Mouse (Mus musculus) left cerebral cortex, postnatal 10 days (tissue): ENCODE measurements around the gene Senp7. TPM values are rescaled to one million over a fixed set of nuclear protein-coding genes. Genes with fewer than 3 reads are reported as not detected.
A peak's percentile ranks its signal among the peaks of the same experiment; 100 is the strongest.
"Not testable (repeated sequence)": the region's sequence is repeated elsewhere in the genome, so short reads cannot be mapped to it uniquely, and the experiment has no call there.

ENCODE experiments used
- DNase-seq, 2 experiments: peaks; one replicate each; pipeline ENCODE4 v3.0.0; 2021 to 2022; ENCODE audit warnings: low spot score in 2 of 2, mixed read lengths in 1 of 2; ENCODE audit errors: extremely low spot score in 1 of 2
- intact Hi-C: fragments of 180-260 bp; cut with DNase I; formaldehyde crosslinking; loops from one replicate; pipeline ENCODE4 v1.15.1; 2025
- total RNA-seq, 2 experiments: library from RNA; stranded (reverse); gene quantifications; 2 replicates each; pipeline ENCODE4 v1.2.3; 2021

Gene Senp7
- total RNA-seq, 2 experiments from 2014 or later = 42.7 to 46.2 TPM

DNA sequence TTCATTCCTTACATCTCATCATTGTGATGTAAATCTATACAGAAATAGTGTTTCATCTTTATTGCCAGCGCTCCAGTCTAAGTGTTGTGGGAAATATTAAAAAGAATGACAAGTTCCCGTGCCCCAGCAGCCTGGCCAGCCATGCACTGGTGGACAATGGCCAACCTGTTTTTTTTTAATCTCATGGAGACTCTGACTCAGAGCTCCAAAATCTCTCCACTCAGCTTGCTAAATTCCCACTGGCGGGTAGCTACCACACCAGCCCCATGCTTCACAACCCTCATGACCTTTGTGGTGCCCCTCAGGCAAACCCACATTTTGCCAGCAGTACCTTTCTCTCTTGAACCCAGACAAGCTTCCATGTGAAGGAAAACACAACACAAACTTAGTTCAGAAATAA is 67.6 kb downstream of the Senp7 start:
- DNase-seq = no peak
- intact Hi-C loops = no loop called here

DNA sequence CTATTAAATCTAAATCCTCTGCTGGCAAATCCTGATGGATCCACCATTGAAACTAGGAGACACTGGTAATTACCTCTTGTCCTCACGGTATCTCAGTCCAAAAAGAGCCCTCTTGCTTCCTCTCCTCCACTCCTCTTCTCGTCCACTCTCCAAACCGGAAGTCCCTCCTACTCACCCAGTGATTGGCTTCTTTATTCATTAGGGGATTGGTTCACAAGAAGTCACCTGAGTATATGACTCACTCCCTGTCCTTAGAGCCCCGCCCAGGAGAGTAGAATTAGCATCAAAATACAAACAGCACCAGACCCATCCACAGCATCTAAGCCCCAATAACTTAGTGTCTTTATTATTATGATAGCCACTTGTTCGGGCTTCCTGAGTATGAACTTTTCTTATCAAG is 68.0 kb downstream of the Senp7 start:
- no peak for DNase-seq
- intact Hi-C loops = no loop called here

DNA sequence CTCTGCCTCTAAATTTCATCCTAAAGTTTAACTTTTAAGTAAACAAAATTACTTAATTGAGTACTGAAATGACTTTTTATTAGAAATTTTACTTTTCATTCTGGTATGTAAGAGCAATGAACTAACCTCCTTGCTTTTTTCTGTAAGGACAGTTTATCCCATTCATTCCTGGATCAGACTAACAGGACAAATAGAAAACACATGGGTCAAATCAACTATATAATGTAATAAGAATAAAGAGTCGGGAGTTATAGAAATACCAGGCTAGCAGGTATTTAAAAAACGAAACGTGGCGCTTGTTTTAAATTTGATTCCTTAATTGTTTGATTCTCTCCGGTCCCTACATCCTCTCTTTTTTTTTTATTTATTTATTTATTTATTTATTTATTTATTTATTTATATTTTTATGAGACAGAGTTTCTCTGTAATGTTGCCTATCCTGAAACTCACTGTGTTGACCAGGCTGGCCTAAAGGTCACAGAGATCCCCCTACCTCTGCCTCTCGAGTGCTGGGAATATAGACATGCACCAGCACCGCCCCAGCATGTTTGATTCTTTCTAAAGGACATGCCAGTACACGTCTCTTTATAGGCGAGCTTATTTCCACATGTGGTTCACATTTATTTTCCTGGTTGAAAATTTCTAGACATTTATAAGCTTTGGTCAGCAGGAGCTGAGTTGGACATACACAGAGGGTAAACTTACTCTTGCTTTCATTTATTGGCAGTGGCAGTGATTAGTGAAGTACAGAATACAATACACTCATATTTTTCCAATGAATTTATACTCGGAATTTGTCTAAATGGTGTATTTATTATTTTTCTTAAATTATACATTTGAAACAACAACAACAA is 69.4 kb downstream of the Senp7 start:
- DNase-seq = no peak
- intact Hi-C loops = no loop called here

DNA sequence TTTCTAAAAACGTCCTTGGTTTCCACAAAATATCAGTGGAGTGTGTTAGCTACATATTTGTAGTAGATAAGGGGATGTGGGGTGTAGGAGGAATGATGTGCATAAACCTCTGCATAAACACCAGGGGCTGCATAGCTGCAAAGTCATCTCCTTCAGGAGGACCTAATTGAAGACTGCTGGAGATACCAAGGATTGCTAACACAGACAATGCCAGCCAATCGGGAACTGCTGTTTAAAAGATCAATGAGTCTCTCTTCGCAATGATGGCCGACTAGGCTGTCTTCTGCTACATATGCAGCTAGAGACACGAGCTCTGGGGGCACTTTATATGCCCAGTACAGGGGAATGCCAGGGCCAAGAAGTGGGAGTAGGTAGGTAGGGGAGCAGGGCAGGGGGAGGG is 74.4 kb downstream of the Senp7 start:
- intact Hi-C loops = no loop called here
- no peak for DNase-seq

DNA sequence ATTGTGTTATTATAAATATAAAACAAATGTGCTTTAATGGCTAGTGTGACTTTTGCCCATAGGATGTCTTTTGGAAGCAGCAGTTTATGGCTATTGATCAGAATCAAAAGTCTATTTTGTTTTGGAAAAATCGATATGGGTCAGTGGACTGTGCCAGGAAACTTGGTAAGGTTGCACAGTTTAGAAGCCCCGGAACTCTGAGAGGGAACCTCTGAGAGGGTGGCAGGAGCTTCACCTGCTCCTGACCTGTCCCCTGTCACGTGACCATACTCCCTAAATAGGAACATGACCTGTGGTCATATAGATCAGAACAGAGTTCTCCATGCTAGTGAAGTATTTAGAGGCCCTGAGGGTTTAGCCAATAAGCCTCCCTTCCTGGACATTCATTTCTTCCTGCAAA is 75.9 kb downstream of the Senp7 start:
- intact Hi-C loops = no loop called here
- DNase-seq = no peak

DNA sequence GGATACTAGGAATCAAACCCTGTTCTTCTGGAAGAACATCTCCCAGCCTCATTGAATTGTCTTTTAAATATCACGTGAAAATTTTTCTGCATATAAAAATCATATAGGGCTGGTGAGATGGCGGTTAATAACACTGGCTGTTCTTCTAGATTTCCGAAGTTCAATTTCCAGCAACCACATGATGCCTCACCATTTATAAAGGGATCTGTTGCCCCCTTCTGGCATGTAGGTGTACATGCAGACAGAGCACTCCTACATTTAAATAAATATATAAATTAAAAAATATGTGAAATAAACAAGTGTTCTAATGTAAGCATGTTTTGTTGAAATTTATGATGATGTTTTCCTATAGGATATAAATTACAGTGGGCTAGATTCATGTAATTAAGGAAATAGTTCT is 83.5 kb downstream of the Senp7 start:
- DNase-seq = no peak
- intact Hi-C loops = loop anchor here (10.0 kb wide), 1 partner anchor 177 kb away; no protein-coding TSS in a partner anchor

DNA sequence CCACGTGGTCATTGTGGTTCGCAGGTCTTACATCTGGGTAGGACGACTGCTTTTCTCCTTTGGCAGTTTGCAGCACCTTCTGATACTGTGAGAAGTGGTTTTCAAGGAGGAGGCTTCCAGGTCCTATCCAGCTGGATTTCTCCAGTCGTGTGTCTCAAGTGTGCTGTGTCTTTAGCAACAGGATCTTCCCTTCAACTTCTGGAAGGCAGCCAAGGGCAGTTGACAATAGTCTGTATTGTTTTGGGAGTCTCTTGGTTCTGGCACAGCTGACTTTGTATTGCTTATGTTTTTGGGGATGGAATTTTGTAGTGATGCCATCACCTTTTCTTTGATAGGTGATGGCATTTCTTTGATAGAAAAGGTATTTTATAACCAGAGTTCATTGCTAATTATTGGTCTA is 86.0 kb downstream of the Senp7 start:
- DNase-seq = no peak
- intact Hi-C loops = loop anchor here (10.0 kb wide), 1 partner anchor 179 kb away; no protein-coding TSS in a partner anchor

DNA sequence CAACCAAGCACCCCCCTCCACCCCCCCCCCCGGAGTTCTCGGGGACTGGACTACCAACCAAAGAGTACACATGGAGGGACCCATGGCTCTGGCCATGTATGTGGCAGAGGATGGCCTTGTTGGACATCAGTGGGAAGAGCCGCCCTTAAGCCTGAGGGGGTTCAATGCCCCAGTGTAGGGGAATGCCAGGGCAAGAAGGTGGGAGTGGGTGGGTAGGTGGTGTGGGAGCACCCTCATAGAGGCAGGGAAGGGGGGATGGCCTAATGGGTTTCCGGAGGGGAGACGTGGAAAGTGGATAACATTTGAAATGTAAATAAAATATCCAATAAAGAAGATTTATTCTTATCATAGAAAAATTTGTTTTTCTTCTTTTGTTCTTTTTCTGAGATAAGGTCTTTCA is 89.5 kb downstream of the Senp7 start:
- intact Hi-C loops = loop anchor here (10.0 kb wide), 1 partner anchor 183 kb away; no protein-coding TSS in a partner anchor
- DNase-seq = not testable (repeated sequence)

DNA sequence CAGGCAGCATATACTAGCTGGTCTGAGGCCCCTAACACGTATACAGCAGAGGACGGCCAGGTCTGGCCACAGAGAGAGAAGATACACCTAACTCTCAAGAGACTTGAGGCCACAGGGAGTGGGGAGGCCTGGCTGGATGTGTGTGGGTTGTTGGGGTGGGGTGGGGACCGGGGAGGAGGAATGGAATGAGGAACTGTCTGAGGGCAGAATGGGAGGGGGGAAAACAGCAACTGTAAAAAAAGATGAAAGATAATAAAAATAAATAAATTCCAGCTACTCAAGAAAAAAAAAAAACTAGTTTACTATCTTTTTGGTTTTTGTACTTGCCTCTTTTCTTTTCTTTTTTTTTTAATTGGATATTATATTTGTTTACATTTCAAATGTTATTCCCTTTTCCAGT is 91.8 kb downstream of the Senp7 start:
- intact Hi-C loops = loop anchor here (10.0 kb wide), 1 partner anchor 185 kb away; no protein-coding TSS in a partner anchor
- DNase-seq = no peak

DNA sequence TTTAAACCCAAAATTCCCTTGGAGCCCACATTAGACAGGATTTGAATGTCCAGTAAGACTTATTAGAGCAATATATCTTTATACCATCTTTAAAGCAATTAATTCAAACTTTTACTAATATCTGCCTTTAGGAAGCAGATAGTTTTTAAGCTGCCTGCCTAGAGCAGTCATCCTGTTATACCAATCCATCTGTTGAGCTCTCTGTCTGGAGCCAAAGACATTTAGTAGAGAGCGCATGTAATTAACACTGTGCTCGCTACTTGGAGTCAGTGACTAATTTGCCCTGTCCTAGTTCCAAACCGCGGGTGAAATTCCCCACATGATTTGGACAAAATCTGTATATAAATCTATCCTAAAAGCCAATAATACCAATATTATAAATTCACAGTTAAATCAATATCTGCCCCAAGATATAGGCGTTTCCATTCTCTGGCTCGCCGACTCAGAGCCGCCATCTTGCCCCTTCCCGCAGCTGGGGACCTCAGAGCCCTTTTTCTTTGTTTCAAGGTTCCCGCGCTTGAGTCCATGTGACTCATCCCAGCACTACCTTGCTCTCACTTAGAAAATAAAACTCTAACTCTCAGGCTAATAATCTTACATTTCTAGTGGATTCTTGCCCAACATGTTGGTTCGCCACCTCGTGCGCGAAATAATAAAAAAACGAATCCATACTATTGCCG is 96.9 kb downstream of the Senp7 start:
- intact Hi-C loops = no loop called here
- no peak for DNase-seq

DNA sequence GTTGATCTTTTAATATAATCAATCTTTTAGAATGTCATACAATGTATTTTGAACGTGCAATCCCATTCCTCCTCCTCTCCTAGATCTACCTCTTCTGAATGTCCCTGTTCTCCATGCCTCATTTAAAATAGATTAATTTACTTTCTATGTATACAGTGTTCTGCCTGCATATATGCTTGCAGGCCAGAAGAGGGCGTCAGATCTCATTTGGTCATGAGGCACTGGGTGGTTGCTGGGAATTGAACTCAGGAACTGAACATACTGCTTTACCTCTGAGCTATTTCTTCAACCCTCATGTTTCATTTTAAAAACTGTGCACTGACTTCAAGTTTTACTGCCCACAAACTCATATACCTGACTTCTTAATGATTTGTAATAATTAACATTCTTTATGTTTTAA is 99.5 kb downstream of the Senp7 start:
- DNase-seq = no peak
- intact Hi-C loops = no loop called here

DNA sequence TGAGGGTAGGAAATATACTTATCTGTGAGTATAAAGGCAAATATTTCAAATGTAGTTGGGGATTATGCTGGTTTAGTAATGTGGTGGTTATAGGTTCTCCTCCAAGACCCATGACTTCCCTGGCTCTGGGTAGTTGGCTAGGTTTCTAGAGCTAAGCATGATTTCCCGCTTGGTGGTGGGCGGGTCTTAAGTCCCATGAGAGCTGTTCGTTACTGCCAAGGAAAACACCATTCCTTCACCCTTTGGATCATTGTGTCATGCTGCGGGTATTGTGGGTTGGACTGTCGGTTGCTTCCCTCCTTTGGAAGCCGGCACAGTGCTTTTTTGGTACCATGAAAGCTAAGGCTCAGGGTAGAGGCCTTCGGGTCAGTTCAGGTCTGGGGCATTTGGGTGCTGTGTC is 115.3 kb downstream of the Senp7 start:
- no peak for DNase-seq
- intact Hi-C loops = loop anchor here (10.0 kb wide), 1 partner anchor 541 kb away; no protein-coding TSS in a partner anchor

DNA sequence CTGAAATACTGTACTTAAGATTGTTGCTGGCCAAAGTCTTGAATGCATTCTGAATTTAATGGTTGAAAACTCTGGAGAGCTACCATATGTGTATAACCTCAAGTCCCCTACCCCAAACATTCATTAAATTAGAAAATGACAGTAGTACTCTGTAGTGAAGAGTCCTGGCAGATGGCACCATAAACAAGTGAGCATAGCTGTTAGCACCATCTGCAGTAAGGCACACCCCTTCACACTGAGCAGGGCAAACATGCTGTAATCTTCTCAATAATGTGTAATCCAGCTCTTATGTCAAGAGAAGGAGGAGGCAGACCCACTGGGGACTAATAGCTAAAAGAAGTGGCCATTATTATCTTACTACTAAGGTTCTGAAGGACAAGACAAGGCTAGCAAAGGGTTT is 122.1 kb downstream of the Senp7 start:
- DNase-seq = no peak
- intact Hi-C loops = loop anchor here (10.0 kb wide), 1 partner anchor 515 kb away; no protein-coding TSS in a partner anchor

DNA sequence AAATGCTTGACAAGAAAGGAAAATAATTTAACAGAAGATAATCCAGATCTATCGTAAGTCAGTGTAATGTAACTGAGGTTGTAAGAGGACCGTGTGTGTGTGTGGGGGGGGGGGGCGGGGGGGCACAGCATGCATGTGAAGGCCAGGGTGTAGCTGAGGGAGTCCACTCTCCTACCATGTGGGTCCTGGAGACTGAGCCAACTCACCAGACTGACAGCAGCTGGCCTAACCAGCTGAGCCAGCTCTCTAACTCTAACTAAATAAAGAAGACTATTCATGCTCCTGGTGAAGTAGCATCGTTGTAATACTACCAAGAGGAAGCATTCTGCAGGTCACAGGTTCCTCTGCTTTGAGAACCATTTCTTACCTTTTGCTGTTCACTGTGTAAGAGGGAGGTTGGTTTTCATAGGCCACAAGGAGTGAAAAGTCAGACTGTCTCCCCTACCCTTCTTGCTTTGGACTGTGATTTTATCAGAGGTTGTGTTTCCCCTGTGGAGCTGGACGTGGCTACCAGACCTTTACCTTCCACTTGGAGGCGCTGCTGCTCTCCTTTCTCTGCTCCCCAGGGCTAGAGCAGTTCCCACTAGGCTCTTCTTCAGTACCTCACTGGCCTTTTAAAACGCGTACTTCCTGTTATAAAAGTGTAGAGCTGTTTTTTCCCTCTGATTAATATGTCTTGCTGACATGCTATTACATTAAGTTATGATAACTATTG is 127.9 kb downstream of the Senp7 start:
- intact Hi-C loops = loop anchor here (10.0 kb wide), 1 partner anchor 509 kb away; no protein-coding TSS in a partner anchor
- peak in 1 of 2 experiments; percentile 34 for DNase-seq

DNA sequence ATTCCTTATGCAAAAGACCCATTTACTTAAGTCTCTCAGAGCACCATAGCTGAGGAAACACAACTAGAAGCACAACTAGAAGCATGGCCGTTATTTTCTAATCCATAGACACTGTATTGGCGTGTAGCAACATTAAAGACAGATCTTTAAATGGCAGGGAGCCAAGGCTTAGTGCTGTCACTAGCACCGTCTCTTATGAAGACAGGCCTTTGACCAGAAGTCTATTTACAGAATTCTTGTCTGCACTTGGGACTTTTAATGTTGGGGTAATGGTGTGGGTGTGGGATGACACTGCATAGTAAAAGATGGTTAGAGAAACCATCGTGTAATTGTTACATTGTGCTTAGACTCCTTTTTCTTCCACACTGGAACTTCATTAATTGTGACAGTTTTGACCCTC is 138.7 kb downstream of the Senp7 start:
- no peak for DNase-seq
- intact Hi-C loops = no loop called here

DNA sequence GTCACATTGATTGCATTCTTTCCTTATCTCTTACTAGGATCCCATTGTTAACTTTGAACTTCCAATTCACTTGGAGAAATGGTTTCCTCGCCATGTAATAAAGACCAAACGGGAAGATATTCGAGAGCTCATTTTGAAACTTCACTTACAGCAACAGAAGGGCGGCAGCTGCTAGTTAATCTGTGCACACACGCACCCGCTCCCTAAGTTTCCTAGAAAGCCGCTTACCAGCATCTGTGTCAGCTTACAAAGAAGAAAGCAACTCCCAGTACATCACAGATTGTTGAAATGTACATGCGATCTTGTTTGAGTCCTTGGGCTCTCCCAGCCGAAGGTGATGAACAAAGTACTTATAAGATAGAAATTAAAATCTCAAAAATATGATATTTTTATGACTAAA is 140.1 kb downstream of the Senp7 start:
- peak; percentile 21 to 30 for DNase-seq
- intact Hi-C loops = no loop called here

DNA sequence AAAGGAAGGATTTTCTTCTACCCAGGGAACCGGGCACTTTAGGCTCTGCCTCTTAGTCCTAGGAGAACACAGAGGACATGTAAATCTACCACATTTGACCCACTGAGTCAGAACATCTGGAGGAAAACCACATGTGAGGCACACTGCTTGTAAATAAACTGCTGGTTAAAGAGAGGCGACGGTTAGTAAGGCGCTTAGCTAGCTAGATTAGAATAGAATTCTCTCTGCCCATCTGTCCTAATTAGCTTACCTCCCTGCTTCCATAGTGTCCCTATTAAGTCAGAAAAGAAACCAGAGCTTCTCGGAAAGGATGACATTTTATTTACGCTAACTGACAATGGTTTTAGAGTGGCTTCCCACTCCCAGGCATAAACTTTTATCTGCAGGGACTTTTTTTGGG is 155.9 kb downstream of the Senp7 start, which contains the start of gene Impg2:
Gene Impg2 (plus strand): TSS at position 263 of the 400 bp plus-strand sequence.
- no peak for DNase-seq
- intact Hi-C loops = no loop called here

DNA sequence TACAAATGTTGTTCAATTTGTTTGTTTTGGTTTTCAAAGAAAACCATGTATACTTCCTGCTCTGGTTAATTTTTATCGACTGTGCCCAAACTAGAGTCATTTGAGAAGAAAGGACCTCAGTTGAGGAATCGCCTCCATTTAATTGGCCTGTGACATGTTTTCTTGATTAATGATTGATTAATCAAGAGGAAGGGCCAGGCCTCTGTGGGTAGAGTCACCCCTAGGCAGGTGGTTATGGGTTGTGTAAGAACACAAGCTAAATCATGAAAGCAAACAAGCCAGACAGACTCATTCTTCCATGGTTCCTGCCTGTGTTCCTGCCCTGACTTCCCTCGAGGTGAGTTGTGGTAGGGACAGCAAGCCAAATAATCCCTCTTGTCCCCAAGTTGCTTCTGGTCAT is 164.6 kb downstream of the Senp7 start:
- DNase-seq = no peak
- intact Hi-C loops = no loop called here

DNA sequence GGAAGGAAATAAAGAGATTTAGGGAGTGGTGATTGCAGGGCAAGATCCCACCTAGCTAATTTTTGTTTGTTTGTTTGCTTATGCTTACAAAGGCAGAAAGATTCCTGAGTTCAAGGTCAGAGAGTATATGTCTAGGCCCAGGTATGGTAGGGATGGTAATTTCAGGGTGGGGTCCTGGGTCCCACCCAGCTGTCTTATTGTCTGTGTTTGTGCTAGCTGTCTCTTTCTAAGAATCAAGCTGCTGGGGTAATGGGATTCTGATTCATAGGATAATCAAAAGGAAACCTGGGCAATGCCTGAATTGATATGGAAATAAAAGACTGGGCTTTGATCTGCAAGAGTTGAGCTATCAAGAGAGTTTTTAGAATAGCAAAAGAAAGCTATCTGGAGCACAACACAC is 179.5 kb downstream of the Senp7 start:
- no peak for DNase-seq
- intact Hi-C loops = no loop called here
